Mouse (Mus musculus) MEL (cell line): Measurements from ENCODE around the gene Copg2.
"Not testable (repeated sequence)": the region's sequence is repeated elsewhere in the genome, so short reads cannot be mapped to it uniquely, and the experiment has no call there.

Experiments used
- CTCF ChIP-seq, 3 experiments: IDR thresholded peaks in 2 of 3; conservative IDR thresholded peaks in 1 of 3; 2 replicates each; pipeline ENCODE4 v1.5.1; 2011 to 2012; ENCODE audit warnings: low read length in 3 of 3, low read depth in 2 of 3, mild to moderate bottlenecking in 2 of 3, improper control_type of control experiment in 1 of 3, inconsistent platforms in 1 of 3, mixed read lengths in 1 of 3, moderate library complexity in 1 of 3; ENCODE audit not compliant: control insufficient read depth in 1 of 3, insufficient read depth in 1 of 3, poor library complexity in 1 of 3, severe bottlenecking in 1 of 3
- HCFC1 ChIP-seq: IDR thresholded peaks from 2 replicates; pipeline ENCODE4 v1.6.1; 2012; ENCODE audit warnings: low read depth, mild to moderate bottlenecking, inconsistent platforms, low read length, improper control_type of control experiment, moderate library complexity
- MAX ChIP-seq: IDR thresholded peaks from 2 replicates; pipeline ENCODE4 v1.6.1; 2011; ENCODE audit warnings: low read length, improper control_type of control experiment
- POLR2A ChIP-seq, 2 experiments: IDR thresholded peaks; 2 replicates each; pipeline ENCODE4 v1.6.1; 2011 to 2012; ENCODE audit warnings: low read length in 2 of 2, mild to moderate bottlenecking in 2 of 2, control low read depth in 1 of 2, improper control_type of control experiment in 1 of 2, low read depth in 1 of 2, moderate library complexity in 1 of 2; ENCODE audit not compliant: control insufficient read depth in 1 of 2, insufficient read depth in 1 of 2, poor library complexity in 1 of 2
- POLR2AphosphoS2 ChIP-seq: IDR thresholded peaks from 2 replicates; pipeline ENCODE4 v1.6.1; 2011; ENCODE audit warnings: low read length, improper control_type of control experiment
- TAL1 ChIP-seq: IDR thresholded peaks from 2 replicates; pipeline ENCODE4 v1.6.1; 2012; ENCODE audit warnings: mild to moderate bottlenecking, inconsistent platforms, low read length, moderate library complexity, mixed read lengths
- TCF12 ChIP-seq: IDR thresholded peaks from 2 replicates; pipeline ENCODE4 v1.6.1; 2014; ENCODE audit warnings: low read depth, mild to moderate bottlenecking, inconsistent platforms, low read length, improper control_type of control experiment, moderate library complexity

DNA sequence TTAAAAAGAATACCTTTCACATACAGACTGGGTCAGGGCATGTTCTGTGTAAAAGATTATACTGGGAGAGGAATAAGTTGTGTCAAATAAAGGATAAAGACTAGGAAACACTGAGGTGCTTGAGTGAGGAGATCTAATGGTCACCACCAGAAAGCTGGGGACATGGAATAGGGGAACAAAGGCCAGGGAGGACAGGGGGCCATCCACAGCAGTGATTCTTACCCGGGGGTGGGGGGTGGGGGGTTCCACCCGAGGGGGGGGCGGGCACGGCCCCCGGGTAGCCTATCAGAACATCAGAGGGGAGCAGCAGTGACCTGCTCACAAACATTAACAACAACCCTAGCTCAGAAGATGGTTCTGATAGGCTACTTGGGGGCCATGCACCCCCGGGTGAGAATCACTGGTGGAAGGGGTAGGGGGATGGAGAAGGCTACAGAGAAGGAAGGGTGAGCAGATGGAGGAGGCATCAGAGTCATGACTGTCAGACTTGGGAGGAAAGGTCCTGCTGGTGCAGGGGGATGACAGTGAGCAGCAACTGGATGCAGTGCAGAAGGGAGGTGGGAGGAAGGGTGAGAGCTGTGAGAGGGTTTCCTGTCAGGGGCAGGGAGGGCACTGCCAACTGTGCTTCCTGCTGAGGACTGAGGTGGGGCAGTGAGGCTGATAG is 92.1 kb downstream of the Copg2 start:
- not testable (repeated sequence) for TF ChIP-seq MAX; POLR2A (IDR thresholded peaks at IDR 0.05; ENCODE audit: control insufficient read depth in 1 of 2, insufficient read depth in 1 of 2, low read depth in 1 of 2, low read length in 2 of 2, poor library complexity in 1 of 2); CTCF (IDR thresholded peaks at IDR 0.05 in 2 of 3, conservative IDR thresholded peaks at IDR 0.05 in 1 of 3; ENCODE audit: control insufficient read depth in 1 of 3, insufficient read depth in 1 of 3, low read depth in 2 of 3, low read length in 3 of 3, poor library complexity in 1 of 3, severe bottlenecking in 1 of 3); TCF12; POLR2AphosphoS2; TAL1; HCFC1
